Mouse (Mus musculus) Muller cell, postnatal 12 days (primary cell): ENCODE results near the gene Duoxa1.
"Not testable (repeated sequence)": the region's sequence is repeated elsewhere in the genome, so short reads cannot be mapped to it uniquely, and the experiment has no call there.

Source experiments
- DNase-seq: peaks from one replicate; pipeline ENCODE4 v3.0.0-alpha.2; 2015; ENCODE audit errors: inconsistent ontology term

The Duoxa1 gene

DNA sequence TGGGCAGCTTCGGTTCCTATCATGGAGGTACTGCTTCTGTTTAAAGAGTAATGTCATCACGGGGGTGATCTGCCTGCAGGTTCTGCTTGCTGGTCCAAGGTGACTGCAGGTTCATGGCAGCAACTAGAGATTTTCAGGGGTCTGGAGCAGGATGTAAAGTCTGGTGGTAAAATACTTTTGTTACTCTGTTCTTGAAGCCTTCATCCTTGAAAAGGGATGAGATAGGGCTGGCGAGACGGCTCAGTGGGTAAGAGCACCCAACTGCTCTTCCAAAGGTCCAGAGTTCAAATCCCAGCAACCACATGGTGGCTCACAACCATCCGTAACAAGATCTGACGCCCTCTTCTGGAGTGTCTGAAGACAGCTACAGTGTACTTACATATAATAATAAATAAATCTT lies 16.8 kb upstream of the Duoxa1 start:
- not testable (repeated sequence) for DNase-seq

DNA sequence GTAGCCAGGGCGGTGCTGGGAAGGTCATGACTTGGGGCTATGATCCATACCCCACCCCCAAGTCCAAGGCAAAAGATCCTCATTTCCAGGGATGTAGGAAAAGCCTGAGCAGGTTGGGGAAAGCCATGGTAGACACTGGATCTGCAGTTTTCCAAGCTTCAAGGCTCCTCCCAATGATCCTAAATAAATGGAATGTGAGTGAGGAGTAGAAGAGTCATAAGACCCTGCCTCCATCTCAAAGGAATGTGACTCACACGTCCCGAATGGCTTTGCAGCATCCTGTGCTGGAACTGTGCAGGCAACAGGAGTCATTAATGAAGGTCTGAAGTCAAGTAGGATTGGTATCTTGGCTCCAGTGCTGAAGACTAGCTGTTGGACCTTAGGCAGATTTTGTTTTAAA lies 14.5 kb upstream of the Duoxa1 start:
- no peak for DNase-seq

DNA sequence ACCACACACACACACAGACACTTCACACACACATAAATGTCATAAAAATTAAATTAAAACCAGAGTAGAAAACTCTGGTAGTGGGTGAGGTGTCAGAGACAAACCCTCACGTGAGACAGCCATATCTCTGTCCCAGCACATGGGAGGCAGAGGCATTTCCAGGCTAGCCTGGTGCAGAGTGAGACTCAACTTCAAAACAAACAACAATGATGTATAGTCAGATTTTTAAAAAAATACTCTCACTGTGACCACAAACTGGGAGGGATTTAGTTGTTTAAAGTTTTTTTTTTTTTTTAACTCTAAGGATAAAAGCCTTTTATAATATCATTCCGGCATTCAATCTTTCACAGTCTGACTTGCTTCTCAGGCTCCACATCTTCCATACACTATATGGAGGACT lies 11.8 kb upstream of the Duoxa1 start:
- DNase-seq = no peak

- DNase-seq = no peak
Measured at GRCm38 (mm10) chr2:122324586-122324985, 11.1 kb upstream of the Duoxa1 start.

DNA sequence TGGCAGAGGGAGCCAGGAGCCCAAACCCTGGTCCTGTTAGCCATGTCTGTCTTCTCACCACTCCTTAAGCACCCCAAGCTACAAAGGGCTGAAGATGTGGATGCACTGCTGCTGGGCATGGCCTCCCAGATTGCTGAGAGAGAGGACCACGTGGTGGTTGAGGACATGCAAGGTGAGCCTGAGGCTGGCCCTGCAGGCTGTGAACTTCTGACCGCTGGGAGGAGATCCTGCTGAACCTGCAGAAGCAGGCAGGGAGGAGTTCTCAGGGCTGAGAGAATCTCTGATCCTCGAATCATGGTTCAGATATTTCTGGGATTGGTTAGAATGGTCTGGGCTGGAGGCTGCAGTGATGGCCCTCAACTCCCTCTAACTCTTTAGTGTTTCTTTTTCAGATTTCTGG lies 10.4 kb upstream of the Duoxa1 start:
- no peak for DNase-seq

DNA sequence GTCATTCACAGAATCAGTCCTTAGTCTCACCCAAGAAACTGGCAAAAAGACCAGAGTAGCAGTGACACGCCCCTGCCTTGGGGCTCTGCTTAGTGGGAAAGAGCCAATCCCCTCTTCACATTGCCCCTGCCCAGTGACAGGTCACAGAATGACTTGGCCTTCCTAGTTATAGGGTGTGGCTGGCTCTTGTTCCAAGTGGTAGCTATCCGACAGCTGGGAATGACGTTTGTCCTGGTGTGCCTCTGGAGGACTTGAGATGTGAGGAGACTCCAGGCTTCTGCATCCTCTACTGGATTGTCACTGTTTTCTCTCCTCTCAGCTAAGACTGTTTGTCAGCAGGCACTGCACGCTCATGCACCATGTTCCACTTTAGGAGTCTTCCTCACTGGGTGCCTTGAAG lies 3.9 kb upstream of the Duoxa1 start:
- DNase-seq = no peak

DNA sequence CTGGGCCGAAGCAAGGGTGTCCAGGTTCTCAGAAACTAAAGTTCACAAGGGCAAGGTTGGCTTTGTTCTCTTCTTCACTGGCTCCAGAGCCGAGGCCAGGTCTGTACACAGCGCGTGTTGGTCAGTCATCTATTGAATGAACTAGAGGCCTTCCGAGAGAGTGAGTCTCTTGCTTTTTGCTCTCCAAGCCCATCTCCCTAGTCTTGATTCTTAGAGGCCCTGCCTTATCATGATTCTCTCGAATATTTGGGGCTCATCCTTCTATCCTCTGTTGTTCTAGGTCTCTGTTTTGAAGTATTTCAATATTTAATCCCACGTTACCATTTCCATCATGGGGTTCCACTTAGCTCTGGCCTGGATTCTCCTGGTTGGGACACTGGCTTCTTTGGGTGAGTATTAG lies 1.8 kb upstream of the Duoxa1 start, which contains the start of gene Duox1:
TSS of gene Duox1 (plus strand) at position 301 of the 400 bp plus-strand sequence.
- DNase-seq = no peak

DNA sequence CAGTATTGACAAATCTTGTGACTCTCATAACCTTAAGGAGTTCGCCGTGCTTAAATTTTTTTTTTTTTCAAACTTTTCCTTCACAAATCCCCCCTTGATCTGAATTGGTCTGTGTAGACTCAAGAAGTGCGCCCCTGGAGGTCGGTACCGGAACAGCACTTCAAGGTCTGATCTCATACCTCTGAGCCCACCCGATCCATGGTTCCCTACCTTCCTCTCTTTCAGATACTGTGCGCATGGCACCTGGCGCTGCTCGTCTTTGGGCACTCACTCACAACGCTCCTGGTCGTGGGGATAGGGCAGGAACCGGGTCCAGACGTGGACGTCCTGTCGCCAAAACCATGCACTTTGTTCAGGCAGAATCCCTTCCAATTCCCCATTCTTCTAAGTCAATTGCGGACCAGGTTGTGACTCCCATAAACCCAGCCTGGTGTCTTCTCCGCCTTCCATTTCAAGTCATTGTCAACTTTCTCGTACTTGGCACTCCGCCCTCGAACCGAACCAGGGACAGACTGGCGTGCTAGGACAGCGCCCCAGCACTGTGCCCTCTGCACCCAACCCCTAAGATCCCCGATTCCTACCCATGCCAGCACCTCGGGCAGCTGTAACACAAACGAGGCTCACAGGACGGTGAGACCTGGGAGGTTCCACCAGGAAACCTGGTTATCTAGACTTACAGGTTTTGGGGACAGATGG lies 660 bp downstream of the Duoxa1 start:
- no peak for DNase-seq

DNA sequence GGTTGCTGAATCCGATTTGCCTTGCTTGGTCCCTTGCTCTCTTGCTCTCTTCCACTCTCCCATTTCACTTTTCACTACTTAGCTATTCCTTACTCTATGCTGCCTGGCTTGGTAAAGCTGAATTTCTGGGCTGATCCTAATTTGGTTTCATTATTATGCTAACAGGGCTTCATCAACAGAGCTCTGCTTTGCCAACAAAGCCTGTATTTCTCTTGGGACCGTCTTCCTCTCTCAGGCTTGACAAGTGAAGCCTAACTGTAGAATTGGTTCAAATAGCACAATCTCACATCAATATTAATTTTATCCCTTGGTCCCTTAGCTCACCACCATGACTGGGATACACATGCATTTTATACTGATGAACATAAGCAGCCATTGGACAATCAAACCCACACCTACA lies 2.0 kb downstream of the Duoxa1 start:
- DNase-seq = no peak

DNA sequence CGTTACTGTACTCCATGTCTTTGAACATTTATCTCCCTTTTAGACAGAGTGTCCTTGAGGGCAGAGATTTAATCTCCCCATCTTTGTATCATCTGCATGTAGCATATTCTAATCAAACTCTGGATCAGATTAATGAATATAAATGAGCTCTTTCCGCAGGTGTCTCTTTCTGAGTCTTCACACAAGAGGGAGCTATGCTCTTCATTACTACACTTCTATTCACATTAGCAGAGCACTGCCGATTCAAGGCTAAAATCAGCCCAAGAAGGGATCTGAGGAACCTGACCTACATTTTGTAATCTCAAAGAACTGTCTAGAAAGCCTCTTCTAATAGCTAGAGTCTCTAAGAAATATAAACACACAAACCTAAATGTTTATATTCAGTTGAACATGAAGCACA lies 3.9 kb downstream of the Duoxa1 start:
- DNase-seq = no peak

DNA sequence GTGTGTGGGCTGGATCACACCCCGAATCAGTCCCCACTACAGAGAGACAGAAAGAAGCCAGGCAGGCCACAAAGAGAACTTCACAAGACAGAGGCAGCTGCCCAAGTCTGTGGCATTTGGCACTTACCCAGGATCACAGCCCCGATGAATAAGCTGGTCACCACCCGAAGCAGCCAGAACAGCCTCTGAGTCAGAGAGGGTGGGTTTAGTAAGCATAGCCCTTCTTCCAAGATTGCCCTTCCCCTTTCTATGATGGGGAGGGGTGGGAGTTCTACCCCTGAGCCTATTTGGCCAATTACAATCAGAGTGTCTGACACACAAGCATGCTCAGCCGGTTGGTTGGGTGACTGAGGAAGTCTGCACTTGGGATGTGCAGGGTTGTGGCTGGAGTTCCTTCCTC lies 7.3 kb downstream of the Duoxa1 start:
- DNase-seq = peak; percentile 90

GRCm38 (mm10) chr2:122305097-122305892 lies 8.2 kb downstream of the Duoxa1 start:
- no peak for DNase-seq

DNA sequence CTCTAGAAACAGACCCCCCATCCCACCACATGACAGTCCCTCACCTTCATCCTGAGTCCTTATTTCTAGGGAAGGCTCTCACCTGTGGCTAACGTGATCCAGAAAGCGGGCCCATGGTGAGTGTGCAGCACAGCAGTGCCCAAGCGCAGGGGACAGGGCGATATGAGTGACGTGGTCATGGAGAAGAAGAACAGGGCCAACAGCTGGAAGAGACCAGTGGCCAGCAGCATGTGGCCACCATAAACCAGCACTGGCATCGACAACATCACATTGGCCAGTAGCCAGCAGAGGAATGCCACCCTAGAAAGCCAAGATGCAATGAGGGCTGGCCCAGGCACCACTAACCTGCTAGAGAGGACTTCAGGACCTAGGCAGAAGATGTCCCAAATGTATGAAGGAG lies 9.0 kb downstream of the Duoxa1 start:
- DNase-seq = no peak

GRCm38 (mm10) chr2:122302574-122303241 lies 10.8 kb downstream of the Duoxa1 start:
- peak; percentile 72 for DNase-seq

DNA sequence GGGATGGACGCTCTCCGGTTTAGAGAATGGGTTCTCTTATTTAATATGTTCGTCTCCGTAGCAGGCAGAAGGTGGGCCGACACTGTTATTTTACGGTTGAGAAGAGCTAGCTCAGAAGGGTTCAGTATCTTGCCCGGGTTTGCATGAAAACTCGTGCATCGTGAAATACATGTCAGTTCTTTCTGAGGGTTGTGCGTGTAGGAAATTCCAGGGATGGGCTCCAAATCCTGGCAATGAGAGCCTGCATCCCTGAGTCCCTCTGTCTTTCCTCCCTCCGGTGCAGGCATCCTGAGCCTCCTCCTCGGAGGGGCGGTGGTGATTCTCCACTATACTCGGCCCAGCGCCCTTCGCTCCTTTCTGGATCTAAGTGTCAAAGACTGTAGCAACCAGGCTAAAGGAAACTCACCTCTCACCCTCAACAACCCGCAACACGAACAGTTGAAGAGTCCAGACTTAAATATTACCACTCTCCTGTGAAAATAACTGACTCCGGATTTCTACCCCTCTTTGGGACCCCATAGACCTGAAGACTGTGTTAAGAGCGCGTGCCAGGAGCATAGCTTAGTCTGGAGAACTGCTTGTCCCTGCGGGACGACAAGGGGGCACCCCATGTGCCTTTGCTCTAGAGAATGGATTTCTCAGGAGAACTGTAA lies 11.5 kb downstream of the Duoxa1 start:
- no peak for DNase-seq

DNA sequence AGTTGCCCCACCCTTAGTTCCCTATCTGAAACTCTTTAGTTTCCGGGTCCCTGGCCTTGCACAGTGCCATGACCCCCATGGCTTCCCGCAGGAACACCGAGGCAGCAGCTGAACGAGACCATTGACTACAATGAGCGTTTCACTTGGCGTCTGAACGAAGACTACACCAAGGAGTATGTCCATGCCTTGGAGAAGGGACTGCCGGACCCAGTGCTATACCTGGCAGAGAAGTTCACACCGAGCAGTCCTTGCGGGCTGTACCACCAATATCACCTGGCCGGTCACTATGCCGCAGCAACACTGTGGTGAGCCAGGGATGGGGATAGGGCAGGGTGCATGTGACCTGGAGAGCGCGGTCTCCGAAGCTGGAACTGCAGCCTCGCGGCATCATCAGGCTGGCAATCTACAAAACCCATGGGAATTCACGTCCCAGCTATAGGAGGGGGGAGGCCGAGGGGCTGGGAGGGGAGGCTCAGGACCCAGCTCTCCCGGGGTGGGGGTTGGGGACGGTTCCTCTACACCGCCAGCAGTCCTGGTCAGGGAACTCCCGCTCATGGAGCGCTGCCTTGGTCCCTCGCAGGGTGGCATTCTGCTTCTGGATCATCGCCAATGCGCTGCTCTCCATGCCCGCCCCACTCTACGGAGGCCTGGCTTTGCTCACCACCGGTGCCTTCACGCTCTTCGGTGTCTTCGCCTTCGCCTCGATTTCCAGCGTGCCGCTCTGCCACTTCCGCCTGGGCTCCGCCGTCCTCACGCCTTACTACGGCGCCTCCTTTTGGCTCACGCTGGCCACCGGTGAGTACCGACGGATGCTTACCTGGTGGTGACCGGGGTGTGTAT lies 12.2 kb downstream of the Duoxa1 start:
- DNase-seq = no peak

DNA sequence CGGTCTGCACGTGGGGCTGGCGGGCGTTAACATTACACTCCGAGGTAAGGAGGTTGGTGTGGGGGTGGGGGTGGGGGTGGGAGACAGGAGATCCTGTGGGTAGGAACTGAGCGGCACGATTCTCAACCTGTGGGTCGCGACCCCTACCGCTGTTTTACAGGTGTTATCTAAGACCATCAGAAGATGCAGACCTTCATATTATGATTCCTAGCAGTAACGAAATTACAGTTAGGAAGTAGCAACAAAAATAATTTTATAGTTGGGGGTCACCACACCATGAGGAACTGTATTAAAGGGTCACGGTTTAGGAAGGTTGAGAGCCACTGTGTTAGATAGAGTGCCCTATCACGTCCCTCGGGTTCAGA lies 12.9 kb downstream of the Duoxa1 start:
- no peak for DNase-seq

- DNase-seq = no peak
Measured at GRCm38 (mm10) chr2:122299911-122300655, 13.4 kb downstream of the Duoxa1 start.

- no peak for DNase-seq
Measured at GRCm38 (mm10) chr2:122298596-122299490, 14.7 kb downstream of the Duoxa1 start, which contains the start of gene Duoxa2. Gene Duoxa2 (plus strand): TSS chr2:122298900.
